Mouse (Mus musculus) heart, embryonic 11.5 days (tissue): Measurements from ENCODE around the gene Zbtb9. TPM values are rescaled to one million over a fixed set of nuclear protein-coding genes. Genes with fewer than 3 reads are reported as not detected.
A peak's percentile ranks its signal among the peaks of the same experiment; 100 is the strongest.
"Not testable (repeated sequence)": the region's sequence is repeated elsewhere in the genome, so short reads cannot be mapped to it uniquely, and the experiment has no call there.

Source experiments
- ATAC-seq: fragments of 200-750 bp; cut with Nextera tagmentation; replicated peaks from 2 replicates; pipeline ENCODE4 v1.8.0; 2017; ENCODE audit warnings: moderate library complexity; ENCODE audit not compliant: insufficient number of reproducible peaks, low FRiP score, low TSS enrichment
- H3K27ac ChIP-seq: fragments of 300-500 bp; sonication (generic); 2 replicates; pipeline ENCODE4 v1.5.1; 2014; ENCODE audit warnings: mild to moderate bottlenecking, low read depth, low read length
- H3K27me3 ChIP-seq: fragments of 300-500 bp; sonication (generic); 2 replicates; pipeline ENCODE4 v1.6.1; 2014; ENCODE audit warnings: mild to moderate bottlenecking, low read length, mixed read lengths; ENCODE audit not compliant: control insufficient read depth, insufficient read depth
- H3K36me3 ChIP-seq: fragments of 300-500 bp; sonication (generic); 2 replicates; pipeline ENCODE4 v1.6.1; 2014; ENCODE audit warnings: mild to moderate bottlenecking, low read length, moderate library complexity, mixed read lengths; ENCODE audit not compliant: control insufficient read depth, insufficient read depth
- H3K4me1 ChIP-seq: fragments of 300-500 bp; sonication (generic); 2 replicates; pipeline ENCODE4 v1.6.1; 2014; ENCODE audit warnings: low read length; ENCODE audit not compliant: control insufficient read depth, insufficient read depth
- H3K4me2 ChIP-seq: fragments of 300-500 bp; sonication (generic); 2 replicates; pipeline ENCODE4 v1.6.1; 2014; ENCODE audit warnings: mild to moderate bottlenecking, moderate library complexity
- H3K4me3 ChIP-seq: fragments of 300-500 bp; sonication (generic); 2 replicates; pipeline ENCODE4 v1.5.1; 2014; ENCODE audit warnings: low read depth, low read length
- H3K9ac ChIP-seq: fragments of 300-500 bp; sonication (generic); 2 replicates; pipeline ENCODE4 v1.6.1; 2014; ENCODE audit warnings: mild to moderate bottlenecking, low read depth, low read length, moderate library complexity
- H3K9me3 ChIP-seq: fragments of 300-500 bp; sonication (generic); replicated peaks from 2 replicates; pipeline ENCODE4 v1.6.1; 2016; ENCODE audit warnings: low read length; ENCODE audit not compliant: control insufficient read depth
- whole genome bisulfite sequencing: fragments of 180-500 bp; shearing (Covaris S2); extraction: QIAGEN DNeasy Blood & Tissue Kit; methylation state at CpG from one replicate; pipeline ENCODE4 v1.1.7; 2014; ENCODE audit not compliant: insufficient replicate concordance; 5-methylcytosine and 5-hydroxymethylcytosine counted together
- polyA plus RNA-seq: library from polyadenylated mRNA; unstranded; fragments of >200 nt; fragmentation: Nextera tagmentation; extraction: Ambion mirVana; gene quantifications from 2 replicates; pipeline ENCODE4 v1.2.1, GENCODE M21; 2014

The Zbtb9 gene
- polyA plus RNA-seq: 6.8 and 7.9 TPM in 2 replicates

DNA sequence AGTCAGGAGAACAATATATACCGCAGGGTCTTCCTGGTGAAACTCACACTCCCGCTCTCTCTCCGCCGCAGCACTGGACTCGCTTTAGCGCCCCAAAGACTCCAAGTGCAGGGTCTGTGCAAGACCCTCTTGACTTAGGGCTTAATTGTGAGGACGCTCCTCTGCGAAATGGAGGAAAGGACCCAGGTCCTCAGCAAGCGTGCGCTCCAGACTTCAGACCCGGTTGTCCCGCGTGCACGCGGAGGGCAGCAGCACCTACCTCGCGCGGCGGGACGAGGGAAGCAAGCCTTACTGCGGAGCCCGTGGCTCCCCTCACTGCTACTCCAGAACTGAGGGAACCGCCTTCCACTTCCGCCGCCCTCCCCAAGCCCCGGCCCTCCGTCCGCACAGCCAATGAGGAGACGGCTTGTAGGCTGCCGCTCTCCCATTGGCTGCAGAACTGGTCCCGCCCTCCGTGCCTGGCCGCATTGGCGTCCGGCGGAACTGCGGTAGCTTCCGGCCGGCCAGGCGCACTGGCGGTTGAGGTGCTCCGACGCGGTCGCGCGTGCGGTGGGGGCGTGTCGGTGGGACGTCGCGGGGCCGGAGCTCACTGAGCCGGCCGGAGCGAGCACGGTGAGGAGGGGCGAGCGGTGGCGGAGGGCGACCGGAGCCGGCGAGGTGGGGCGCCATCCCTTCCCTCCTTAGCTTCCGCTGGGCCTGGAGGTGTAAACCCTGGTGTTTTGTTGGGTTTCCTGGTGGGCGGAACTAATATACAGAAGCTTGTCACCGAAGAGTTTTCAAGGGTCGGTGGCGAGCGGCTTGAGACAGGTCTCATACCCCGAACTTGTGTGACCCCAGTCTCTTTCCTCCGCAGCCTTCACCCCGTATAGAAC is at the start of gene Zbtb9:
Zbtb9 (plus strand) TSS at position 465 of the 872 bp plus-strand sequence.
- Histone ChIP-seq H3K36me3 (peaks cover 22% of the 10 kb centered on the region), H3K9ac (peak within 1 kb of the TSS; percentile 81), H3K4me1 (peaks cover 19% of the 10 kb centered on the region), H3K4me3 (peak within 1 kb of the TSS; percentile 90), H3K9me3 (no peaks in the 10 kb centered on the region), H3K27ac (peak within 1 kb of the TSS; percentile 84), H3K4me2 (peak within 1 kb of the TSS; percentile 98), H3K27me3 (no peaks in the 10 kb centered on the region)
- WGBS: under 1% methylated on average over 74 of the region's 75 CpGs
- ATAC-seq: peak; percentile 97

DNA sequence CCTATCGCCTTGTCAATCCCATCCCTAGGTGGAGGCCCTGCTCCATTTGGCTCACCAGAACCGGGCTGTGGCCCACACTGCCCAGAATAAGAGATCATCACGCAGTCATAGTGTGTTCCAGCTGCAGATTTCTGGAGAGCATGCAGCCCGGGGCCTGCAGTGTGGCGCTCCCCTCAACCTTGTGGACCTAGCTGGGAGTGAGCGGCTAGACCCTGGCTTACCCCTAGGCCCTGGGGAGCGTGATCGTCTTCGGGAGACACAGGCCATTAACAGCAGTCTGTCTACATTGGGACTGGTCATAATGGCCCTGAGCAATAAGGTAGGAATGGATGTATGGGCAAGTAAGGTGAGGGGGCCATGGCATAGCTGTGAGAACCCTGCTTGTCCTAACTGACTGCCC is 47.6 kb upstream of the Zbtb9 start:
- not testable (repeated sequence) for ATAC-seq, H3K4me3 ChIP-seq, H3K9me3 ChIP-seq, H3K27ac ChIP-seq, H3K27me3 ChIP-seq, H3K4me2 ChIP-seq, H3K4me1 ChIP-seq, H3K9ac ChIP-seq
- WGBS: 95% methylated on average over 9 of the region's 9 CpGs
- peaks cover 20% of the 10 kb centered on the region for H3K36me3 ChIP-seq

DNA sequence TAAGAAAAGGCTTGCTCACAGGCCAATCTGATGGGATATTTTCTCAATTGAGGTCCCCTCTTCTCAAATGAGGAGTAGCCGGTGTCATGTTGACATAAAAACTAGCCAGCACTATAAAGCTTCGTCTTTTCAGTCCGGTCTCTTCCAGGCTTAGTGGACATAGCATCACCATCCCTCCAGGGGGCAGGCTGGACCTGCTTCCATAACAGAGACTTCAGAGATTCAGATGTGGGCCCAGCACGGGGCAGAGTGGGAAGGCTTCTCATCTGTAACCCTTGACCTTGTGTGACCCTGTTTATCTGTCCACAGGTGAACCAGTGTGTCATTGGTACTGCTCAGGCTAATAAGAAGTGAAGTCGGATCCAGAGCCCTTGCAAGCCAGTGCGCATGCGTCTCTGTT is 41.2 kb upstream of the Zbtb9 start:
- H3K36me3 ChIP-seq: peaks cover 15% of the 10 kb centered on the region
- H3K27ac ChIP-seq, H3K27me3 ChIP-seq, H3K9me3 ChIP-seq, H3K4me2 ChIP-seq, H3K4me3 ChIP-seq, ATAC-seq, H3K9ac ChIP-seq: not testable (repeated sequence)
- 67% methylated on average over 7 of the region's 7 CpGs for whole genome bisulfite sequencing
- H3K4me1 ChIP-seq: peaks cover 10% of the 10 kb centered on the region

- Histone ChIP-seq H3K9ac (peak within 1 kb of the TSS; percentile 82), H3K36me3 (peaks cover 15% of the 10 kb centered on the region), H3K27ac (peak within 1 kb of the TSS; percentile 73), H3K9me3 (no peaks in the 10 kb centered on the region), H3K4me3 (peak within 1 kb of the TSS; percentile 73), H3K27me3 (no peaks in the 10 kb centered on the region), H3K4me1 (peaks cover 15% of the 10 kb centered on the region), H3K4me2 (peak within 1 kb of the TSS; percentile 95)
- under 1% methylated on average over 33 of the region's 43 CpGs for WGBS
- peak; percentile 85 for ATAC-seq
Observed at GRCm38 (mm10) chr17:26932839-26933398, 40.0 kb upstream of the Zbtb9 start, which contains the start of gene Phf1. Gene Phf1, plus strand, starts transcription at chr17:26933052.

GRCm38 (mm10) chr17:26933419-26933818 is 39.5 kb upstream of the Zbtb9 start:
- H3K4me1 ChIP-seq: peaks cover 20% of the 10 kb centered on the region
- H3K9ac ChIP-seq: peak overlapping the region; percentile 82
- H3K27ac ChIP-seq: peak overlapping the region; percentile 73
- H3K27me3 ChIP-seq: no peaks in the 10 kb centered on the region
- H3K36me3 ChIP-seq: peaks cover 15% of the 10 kb centered on the region
- peak; percentile 24 for ATAC-seq
- peak overlapping the region; percentile 95 for H3K4me2 ChIP-seq
- H3K9me3 ChIP-seq: no peaks in the 10 kb centered on the region
- peak overlapping the region; percentile 73 for H3K4me3 ChIP-seq
- WGBS: 8% methylated on average over 13 of the region's 13 CpGs

- Histone ChIP-seq H3K4me2 (peak overlapping the region; percentile 95), H3K36me3 (peaks cover 11% of the 10 kb centered on the region), H3K4me1 (peaks cover 22% of the 10 kb centered on the region), H3K9ac (peak overlapping the region; percentile 82; the same call in 1 of the 2 replicates), H3K4me3 (peak overlapping the region; percentile 73), H3K27me3 (no peaks in the 10 kb centered on the region), H3K27ac (no peak overlapping the region), H3K9me3 (no peaks in the 10 kb centered on the region)
- 81% methylated on average over 16 of the region's 16 CpGs for WGBS
- ATAC-seq: no peak
Observed at GRCm38 (mm10) chr17:26933885-26934827, 38.8 kb upstream of the Zbtb9 start.

DNA sequence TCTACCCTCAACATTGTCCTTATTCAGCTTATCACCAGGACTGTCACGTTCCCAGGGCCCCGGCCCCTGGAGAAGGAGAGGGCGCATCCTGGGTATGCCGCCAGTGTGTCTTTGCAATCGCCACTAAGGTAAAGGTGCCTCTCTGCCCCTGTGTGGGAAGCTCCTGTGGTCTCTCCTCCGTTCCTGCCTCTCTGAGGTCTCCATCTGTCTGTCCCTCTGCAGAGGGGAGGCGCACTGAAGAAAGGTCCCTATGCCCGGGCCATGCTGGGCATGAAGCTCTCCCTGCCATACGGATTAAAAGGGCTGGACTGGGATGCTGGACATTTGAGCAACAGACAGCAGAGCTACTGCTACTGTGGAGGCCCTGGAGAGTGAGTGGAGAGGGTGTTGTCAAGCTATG is 37.9 kb upstream of the Zbtb9 start:
- Histone ChIP-seq H3K9me3 (no peaks in the 10 kb centered on the region), H3K4me2 (no peak overlapping the region), H3K27me3 (no peaks in the 10 kb centered on the region), H3K36me3 (peaks cover 11% of the 10 kb centered on the region), H3K9ac (no peak overlapping the region), H3K4me3 (no peak overlapping the region), H3K4me1 (peaks cover 26% of the 10 kb centered on the region), H3K27ac (no peak overlapping the region)
- no peak for ATAC-seq
- WGBS: 87% methylated on average over 9 of the region's 9 CpGs

- Histone ChIP-seq H3K27me3 (no peaks in the 10 kb centered on the region), H3K9ac (no peak overlapping the region), H3K4me1 (peaks cover 34% of the 10 kb centered on the region), H3K27ac (no peak overlapping the region), H3K9me3 (no peaks in the 10 kb centered on the region), H3K4me2 (no peak overlapping the region), H3K36me3 (peaks cover 9% of the 10 kb centered on the region), H3K4me3 (no peak overlapping the region)
- ATAC-seq: no peak
- 82% methylated on average over 12 of the region's 12 CpGs for WGBS
Observed at GRCm38 (mm10) chr17:26936453-26936852, 36.5 kb upstream of the Zbtb9 start.
